Mouse (Mus musculus) kidney, adult 2 months (tissue): ENCODE measurements around the gene Mgat5b. TPM values are rescaled to one million over a fixed set of nuclear protein-coding genes. Genes with fewer than 3 reads are reported as not detected.

Experiments
- DNase-seq: peaks from one replicate; pipeline ENCODE4 v3.0.0; 2021
- H3K27ac ChIP-seq: fragments of 200-500 bp; 2 replicates; pipeline ENCODE4 v1.5.1; 2012; ENCODE audit warnings: low read depth, low read length, control low read depth, inconsistent platforms; ENCODE audit not compliant: insufficient read depth
- H3K27me3 ChIP-seq: fragments of 200-500 bp; replicated peaks from 2 replicates; pipeline ENCODE4 v1.6.1; 2012; ENCODE audit warnings: mild to moderate bottlenecking, moderate library complexity, low read length, inconsistent platforms; ENCODE audit not compliant: control insufficient read depth, insufficient read depth
- H3K36me3 ChIP-seq: fragments of 200-500 bp; 2 replicates; pipeline ENCODE4 v1.6.1; 2012; ENCODE audit warnings: mild to moderate bottlenecking, moderate library complexity, low read length, inconsistent platforms; ENCODE audit not compliant: control insufficient read depth, insufficient read depth
- H3K4me1 ChIP-seq: fragments of 200-500 bp; 2 replicates; pipeline ENCODE4 v1.6.1; 2011; ENCODE audit warnings: low read length; ENCODE audit not compliant: control insufficient read depth, insufficient read depth
- H3K4me3 ChIP-seq: fragments of 200-500 bp; 2 replicates; pipeline ENCODE4 v1.5.1; 2011; ENCODE audit warnings: mild to moderate bottlenecking, low read depth, low read length, control low read depth; ENCODE audit not compliant: insufficient read depth
- CTCF ChIP-seq: fragments of 200-500 bp; conservative IDR thresholded peaks from 2 replicates; pipeline ENCODE4 v1.5.1; 2011; ENCODE audit warnings: low read depth, mild to moderate bottlenecking, control low read depth, low read length, moderate library complexity, mixed read lengths; ENCODE audit not compliant: insufficient read depth, insufficient read length
- POLR2A ChIP-seq: fragments of 200-500 bp; IDR thresholded peaks from one replicate; pipeline ENCODE4 v1.6.1; 2011; ENCODE audit warnings: low read depth, low read length, control low read depth
- WGBS: fragments of 180-500 bp; shearing (Covaris S2); methylation state at CpG from one replicate; pipeline ENCODE4 v1.1.7; 2018; 5-methylcytosine and 5-hydroxymethylcytosine counted together
- polyA plus RNA-seq: library from polyadenylated mRNA; depleted of rRNA; stranded (reverse); fragments of >200 nt; gene quantifications from 2 replicates; pipeline ENCODE4 v1.2.3, GENCODE M21; 2012

Mgat5b gene
- polyA plus RNA-seq, 1 experiment, result 1.4 TPM

DNA sequence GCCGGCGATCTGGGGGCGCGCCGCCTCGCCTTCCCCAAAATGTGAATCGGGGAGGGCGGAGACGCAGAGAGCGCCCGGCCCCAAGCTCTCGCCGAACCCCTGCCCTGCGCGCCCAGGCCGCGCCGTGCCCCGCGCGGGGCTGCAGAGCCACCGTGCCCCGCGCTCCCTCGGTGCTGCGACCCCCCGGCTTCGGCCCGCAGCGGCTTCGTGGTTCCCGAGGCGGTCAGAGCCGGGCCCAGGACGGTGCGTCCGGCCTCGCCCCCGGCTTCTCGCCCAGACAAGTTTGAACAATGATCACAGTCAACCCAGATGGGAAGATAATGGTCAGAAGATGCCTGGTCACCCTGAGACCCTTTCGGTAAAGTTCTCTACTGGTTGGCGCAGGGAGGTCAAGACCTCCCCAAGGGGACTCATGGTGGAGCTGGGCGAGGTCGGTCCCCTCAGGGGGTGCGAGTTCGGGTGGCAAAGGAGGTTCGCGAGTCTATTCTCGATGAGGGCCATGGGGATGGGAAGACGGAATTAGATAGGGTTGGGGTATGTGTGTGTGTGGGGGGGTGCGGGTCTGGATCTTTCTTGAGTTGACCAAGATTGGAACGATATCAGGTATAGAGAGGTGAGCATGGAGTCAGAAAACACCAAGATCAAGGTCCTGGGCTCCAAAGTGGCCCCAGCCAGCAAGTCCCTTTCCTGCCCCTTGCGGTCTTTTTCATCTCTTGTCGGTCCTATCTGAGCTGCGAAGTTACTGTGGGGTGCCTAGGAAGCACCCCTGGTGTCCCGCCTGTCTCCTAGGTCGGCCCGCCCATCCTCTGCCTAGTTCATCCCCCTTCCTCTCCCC is 740 bp downstream of the Mgat5b start:
- Histone ChIP-seq H3K27me3 (peaks cover 10% of the 10 kb centered on the region), H3K4me1 (no peaks in the 10 kb centered on the region)
- WGBS, result 3% methylated on average over 57 of the region's 58 CpGs

DNA sequence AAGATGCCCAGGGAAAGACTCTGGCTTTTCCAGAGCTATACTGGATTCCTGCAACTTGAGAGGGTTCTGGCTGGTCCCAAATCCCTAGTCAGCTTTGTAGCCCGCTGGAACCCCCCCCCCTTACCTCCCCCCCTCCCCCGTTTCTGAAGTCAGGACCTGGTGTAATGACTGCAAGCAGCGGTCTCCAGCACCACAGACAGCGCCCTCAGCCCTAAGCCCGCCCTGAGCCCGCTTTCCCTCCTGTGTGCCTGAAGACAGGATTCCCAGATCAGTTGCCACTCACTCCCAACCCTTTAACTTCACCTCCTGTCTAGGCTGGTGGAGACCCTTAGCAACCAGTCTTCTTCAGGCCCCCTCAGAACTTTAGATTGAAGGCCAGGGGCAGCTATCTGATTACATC is 2.1 kb downstream of the Mgat5b start:
- no peak for DNase-seq
- H3K4me3 ChIP-seq, result no peak overlapping the region
- H3K27me3 ChIP-seq, result peaks cover 10% of the 10 kb centered on the region
- H3K4me1 ChIP-seq, result no peaks in the 10 kb centered on the region
- no peak for TF ChIP-seq CTCF
- TF ChIP-seq POLR2A, result no peak
- no peaks in the 10 kb centered on the region for H3K36me3 ChIP-seq
- 7% methylated on average over 6 of the region's 6 CpGs for WGBS
- H3K27ac ChIP-seq, result no peak overlapping the region

More for the DNA sequence above, 740 bp downstream of the Mgat5b start:
- TF ChIP-seq CTCF (no peak), POLR2A (no peak)
- no peaks in the 10 kb centered on the region for H3K36me3 ChIP-seq
- H3K27ac ChIP-seq, result no peak overlapping the region
- no peak for DNase-seq
- peak overlapping the region; percentile 17; the same call in 1 of the 2 replicates for H3K4me3 ChIP-seq

DNA sequence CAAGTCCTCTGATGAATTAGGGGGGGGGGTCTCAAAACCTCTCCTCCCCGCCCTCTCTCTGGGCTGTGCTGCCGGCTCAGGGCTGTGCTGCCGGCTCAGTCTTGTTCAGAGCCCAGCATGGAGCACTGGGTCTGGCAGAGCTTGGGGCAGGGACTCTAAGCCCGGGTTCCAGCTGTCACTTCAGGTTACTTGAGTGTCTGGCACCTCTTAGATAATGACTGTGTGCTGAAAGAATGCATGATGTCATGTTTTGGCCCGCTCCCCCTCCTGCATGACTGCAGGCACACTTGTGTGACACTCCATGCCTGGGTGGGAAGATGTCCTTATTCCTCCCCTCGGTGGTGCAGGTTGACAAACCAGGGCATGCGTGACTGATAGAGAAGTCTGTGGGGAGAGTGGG is 3.4 kb downstream of the Mgat5b start:
- no peak for DNase-seq
- peaks cover 10% of the 10 kb centered on the region for H3K27me3 ChIP-seq
- no peak overlapping the region for H3K27ac ChIP-seq
- no peaks in the 10 kb centered on the region for H3K36me3 ChIP-seq
- WGBS, result 49% methylated on average over 7 of the region's 7 CpGs
- H3K4me1 ChIP-seq, result no peaks in the 10 kb centered on the region
- no peak overlapping the region for H3K4me3 ChIP-seq
- TF ChIP-seq CTCF (no peak), POLR2A (no peak)

DNA sequence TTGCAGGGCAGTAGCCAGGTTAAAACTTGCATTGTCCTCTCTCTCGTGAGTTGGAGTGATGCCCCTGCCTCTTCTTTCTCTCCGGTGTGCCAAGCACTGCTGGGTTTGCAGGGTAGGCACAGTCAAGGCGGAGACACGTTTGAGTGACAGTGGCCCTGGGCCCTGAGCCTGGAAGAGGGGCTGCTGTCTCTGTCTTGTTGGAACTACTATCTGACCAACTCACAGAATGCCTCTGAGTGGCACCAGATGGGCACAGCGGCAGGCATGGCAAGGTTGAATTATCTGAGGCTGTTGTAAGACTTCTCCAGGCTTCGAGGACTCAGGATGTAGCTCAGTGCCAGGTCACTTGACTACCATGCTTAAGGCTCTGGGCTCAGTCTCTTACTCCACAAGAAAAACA is 9.4 kb downstream of the Mgat5b start:
- no peak overlapping the region for H3K4me3 ChIP-seq
- no peak for DNase-seq
- H3K27me3 ChIP-seq, result no peaks in the 10 kb centered on the region
- no peaks in the 10 kb centered on the region for H3K4me1 ChIP-seq
- WGBS, result 89% methylated on average over 6 of the region's 6 CpGs
- TF ChIP-seq POLR2A (no peak), CTCF (no peak)
- H3K27ac ChIP-seq, result no peak overlapping the region
- no peaks in the 10 kb centered on the region for H3K36me3 ChIP-seq

GRCm38 (mm10) chr11:116934862-116935261 is 16.2 kb downstream of the Mgat5b start:
- Histone ChIP-seq H3K27me3 (no peaks in the 10 kb centered on the region), H3K27ac (no peak overlapping the region), H3K4me3 (no peak overlapping the region), H3K4me1 (no peaks in the 10 kb centered on the region), H3K36me3 (no peaks in the 10 kb centered on the region)
- TF ChIP-seq CTCF, result no peak
- TF ChIP-seq POLR2A, result no peak
- WGBS, result 79% methylated on average over 5 of the region's 5 CpGs
- no peak for DNase-seq

- Histone ChIP-seq H3K4me1 (no peaks in the 10 kb centered on the region), H3K36me3 (no peaks in the 10 kb centered on the region), H3K27ac (no peak overlapping the region), H3K4me3 (no peak overlapping the region), H3K27me3 (no peaks in the 10 kb centered on the region)
- no peak for DNase-seq
- WGBS, result 24% methylated on average over 8 of the region's 9 CpGs
- TF ChIP-seq POLR2A, result no peak
- no peak for TF ChIP-seq CTCF
These were observed 16.7 kb downstream of the Mgat5b start for GRCm38 (mm10) chr11:116935354-116935753.

GRCm38 (mm10) chr11:116935917-116936316 is 17.3 kb downstream of the Mgat5b start:
- no peaks in the 10 kb centered on the region for H3K4me1 ChIP-seq
- DNase-seq, result no peak
- 44% methylated on average over 9 of the region's 9 CpGs for whole genome bisulfite sequencing
- no peak overlapping the region for H3K4me3 ChIP-seq
- H3K27me3 ChIP-seq, result no peaks in the 10 kb centered on the region
- TF ChIP-seq POLR2A, result no peak
- TF ChIP-seq CTCF, result no peak
- no peaks in the 10 kb centered on the region for H3K36me3 ChIP-seq
- H3K27ac ChIP-seq, result no peak overlapping the region

- WGBS, result 59% methylated on average over 10 of the region's 10 CpGs
- Histone ChIP-seq H3K4me3 (no peak overlapping the region), H3K27ac (no peak overlapping the region), H3K36me3 (no peaks in the 10 kb centered on the region), H3K27me3 (no peaks in the 10 kb centered on the region), H3K4me1 (no peaks in the 10 kb centered on the region)
- no peak for DNase-seq
- TF ChIP-seq CTCF (no peak), POLR2A (no peak)
These were observed 18.5 kb downstream of the Mgat5b start for GRCm38 (mm10) chr11:116937141-116937540.
